Mouse (Mus musculus): ENCODE data around the gene Gucd1. TPM values are rescaled to one million over a fixed set of nuclear protein-coding genes. Genes with fewer than 3 reads are reported as not detected.
"Not testable (repeated sequence)": the region's sequence is repeated elsewhere in the genome, so short reads cannot be mapped to it uniquely, and the experiment has no call there.

The Gucd1 gene
- polyA plus RNA-seq, 1 experiment from 2014 or later = 26.8 TPM

GRCm38 (mm10) chr10:75486086-75486979 is 31.4 kb downstream of the Gucd1 start:
- ATAC-seq (ENCODE audit: insufficient number of reproducible peaks, low FRiP score) = peak; percentile 42; the same call in 1 of the 2 replicates
- no peaks in the 10 kb centered on the region for H3K27me3 ChIP-seq (replicated peaks)
- 49% methylated on average over 9 of the region's 9 CpGs for WGBS
- H3K36me3 ChIP-seq = no peaks in the 10 kb centered on the region
- no peak overlapping the region for H3K4me2 ChIP-seq
- no peak overlapping the region for H3K4me3 ChIP-seq
- no peaks in the 10 kb centered on the region for H3K9me3 ChIP-seq (replicated peaks)
- H3K4me1 ChIP-seq (replicated peaks) = 0 out of 2 replicates have a peak, but pooled peaks cover 9% of the 10 kb centered on the region
- no peak overlapping the region for H3K9ac ChIP-seq
- H3K27ac ChIP-seq (ENCODE audit: poor library complexity, severe bottlenecking) = no peak overlapping the region

DNA sequence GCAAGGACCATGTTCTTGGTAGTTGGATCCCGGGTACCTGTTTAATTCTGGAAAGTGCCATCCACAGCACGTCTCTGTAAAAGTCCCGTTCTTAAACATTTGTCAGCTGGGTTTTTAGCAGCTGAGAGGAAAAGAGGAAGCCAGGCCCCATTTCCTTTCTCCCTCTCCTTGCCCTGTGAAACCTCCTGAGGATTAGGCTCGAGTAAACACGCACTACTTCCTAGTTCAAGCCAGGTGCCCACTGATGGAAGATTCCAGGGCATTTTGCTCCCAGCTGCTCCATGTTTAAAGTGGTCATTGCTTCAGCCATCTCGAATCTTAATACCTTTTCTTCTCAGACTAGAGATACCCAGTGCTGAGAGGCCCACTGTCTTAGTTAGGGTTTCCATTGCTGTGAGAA is 33.0 kb downstream of the Gucd1 start:
- ATAC-seq (ENCODE audit: insufficient number of reproducible peaks, low FRiP score) = no peak
- H3K4me2 ChIP-seq = no peak overlapping the region
- no peak overlapping the region for H3K9ac ChIP-seq
- no peaks in the 10 kb centered on the region for H3K27me3 ChIP-seq (replicated peaks)
- H3K9me3 ChIP-seq (replicated peaks) = no peaks in the 10 kb centered on the region
- no peak overlapping the region for H3K4me3 ChIP-seq
- no peaks in the 10 kb centered on the region for H3K36me3 ChIP-seq
- H3K4me1 ChIP-seq (replicated peaks) = 0 out of 2 replicates have a peak, but pooled peaks cover 8% of the 10 kb centered on the region
- WGBS = 59% methylated on average over 6 of the region's 6 CpGs
- H3K27ac ChIP-seq (ENCODE audit: poor library complexity, severe bottlenecking) = no peak overlapping the region

- ATAC-seq (ENCODE audit: insufficient number of reproducible peaks, low FRiP score) = no peak
- WGBS = 83% methylated on average over 6 of the region's 6 CpGs
These were observed 33.7 kb downstream of the Gucd1 start for GRCm38 (mm10) chr10:75484066-75484465.

GRCm38 (mm10) chr10:75482919-75483483 is 34.8 kb downstream of the Gucd1 start:
- Histone ChIP-seq H3K4me1 (replicated peaks) (0 out of 2 replicates have a peak, but pooled peaks cover 2% of the 10 kb centered on the region), H3K27ac (ENCODE audit: poor library complexity, severe bottlenecking) (no peak overlapping the region), H3K9me3 (replicated peaks) (no peaks in the 10 kb centered on the region), H3K4me3 (no peak overlapping the region), H3K9ac (no peak overlapping the region), H3K4me2 (no peak overlapping the region), H3K36me3 (no peaks in the 10 kb centered on the region), H3K27me3 (replicated peaks) (no peaks in the 10 kb centered on the region)
- no peak for ATAC-seq (ENCODE audit: insufficient number of reproducible peaks, low FRiP score)
- 85% methylated on average over 11 of the region's 11 CpGs for WGBS

More at GRCm38 (mm10) chr10:75484066-75484465, 33.7 kb downstream of the Gucd1 start:
- no peak overlapping the region for H3K4me3 ChIP-seq
- H3K9ac ChIP-seq = no peak overlapping the region
- 0 out of 2 replicates have a peak, but pooled peaks cover 2% of the 10 kb centered on the region for H3K4me1 ChIP-seq (replicated peaks)
- H3K4me2 ChIP-seq = no peak overlapping the region
- no peaks in the 10 kb centered on the region for H3K27me3 ChIP-seq (replicated peaks)
- H3K9me3 ChIP-seq (replicated peaks) = no peaks in the 10 kb centered on the region
- H3K36me3 ChIP-seq = no peaks in the 10 kb centered on the region
- no peak overlapping the region for H3K27ac ChIP-seq (ENCODE audit: poor library complexity, severe bottlenecking)

- 80% methylated on average over 5 of the region's 5 CpGs for WGBS
- Histone ChIP-seq H3K9me3 (replicated peaks) (no peaks in the 10 kb centered on the region), H3K36me3 (no peaks in the 10 kb centered on the region), H3K4me2 (no peak overlapping the region), H3K27ac (ENCODE audit: poor library complexity, severe bottlenecking) (no peak overlapping the region), H3K4me1 (replicated peaks) (0 out of 2 replicates have a peak, but pooled peaks cover 2% of the 10 kb centered on the region), H3K27me3 (replicated peaks) (no peaks in the 10 kb centered on the region), H3K4me3 (no peak overlapping the region), H3K9ac (no peak overlapping the region)
- no peak for ATAC-seq (ENCODE audit: insufficient number of reproducible peaks, low FRiP score)
These were observed 35.5 kb downstream of the Gucd1 start for GRCm38 (mm10) chr10:75482271-75482670.

- Histone ChIP-seq H3K4me3 (no peak overlapping the region), H3K9me3 (replicated peaks) (no peaks in the 10 kb centered on the region), H3K36me3 (no peaks in the 10 kb centered on the region), H3K27ac (ENCODE audit: poor library complexity, severe bottlenecking) (no peak overlapping the region), H3K27me3 (replicated peaks) (no peaks in the 10 kb centered on the region), H3K4me2 (no peak overlapping the region), H3K4me1 (replicated peaks) (0 out of 2 replicates have a peak, but pooled peaks cover 2% of the 10 kb centered on the region), H3K9ac (no peak overlapping the region)
- WGBS = 48% methylated on average over 4 of the region's 4 CpGs
- ATAC-seq (ENCODE audit: insufficient number of reproducible peaks, low FRiP score) = no peak
These were observed 36.1 kb downstream of the Gucd1 start for GRCm38 (mm10) chr10:75481703-75482102.

- no peaks in the 10 kb centered on the region for H3K27me3 ChIP-seq (replicated peaks)
- H3K27ac ChIP-seq (ENCODE audit: poor library complexity, severe bottlenecking) = no peak overlapping the region
- H3K4me2 ChIP-seq = no peak overlapping the region
- H3K9me3 ChIP-seq (replicated peaks) = no peaks in the 10 kb centered on the region
- H3K9ac ChIP-seq = no peak overlapping the region
- H3K36me3 ChIP-seq = no peaks in the 10 kb centered on the region
- H3K4me3 ChIP-seq = no peak overlapping the region
- ATAC-seq (ENCODE audit: insufficient number of reproducible peaks, low FRiP score) = no peak
- 79% methylated on average over 2 of the region's 2 CpGs for WGBS
- 0 out of 2 replicates have a peak, but pooled peaks cover 4% of the 10 kb centered on the region for H3K4me1 ChIP-seq (replicated peaks)
These were observed 37.8 kb downstream of the Gucd1 start for GRCm38 (mm10) chr10:75479955-75480354.

GRCm38 (mm10) chr10:75477034-75477433 is 40.7 kb downstream of the Gucd1 start:
- Histone ChIP-seq H3K36me3 (no peaks in the 10 kb centered on the region), H3K27me3 (replicated peaks) (no peaks in the 10 kb centered on the region), H3K4me2 (no peak overlapping the region), H3K9ac (no peak overlapping the region), H3K4me3 (no peak overlapping the region), H3K27ac (ENCODE audit: poor library complexity, severe bottlenecking) (no peak overlapping the region), H3K9me3 (replicated peaks) (no peaks in the 10 kb centered on the region), H3K4me1 (replicated peaks) (peaks cover 8% of the 10 kb centered on the region; the same call in 1 of the 2 replicates)
- ATAC-seq (ENCODE audit: insufficient number of reproducible peaks, low FRiP score) = no peak
- WGBS = 79% methylated on average over 9 of the region's 9 CpGs

GRCm38 (mm10) chr10:75475139-75475850 is 42.5 kb downstream of the Gucd1 start:
- 36% methylated on average over 5 of the region's 6 CpGs for WGBS
- not testable (repeated sequence) for H3K27ac ChIP-seq (ENCODE audit: poor library complexity, severe bottlenecking); H3K4me3 ChIP-seq; H3K36me3 ChIP-seq; H3K9ac ChIP-seq; ATAC-seq (ENCODE audit: insufficient number of reproducible peaks, low FRiP score); H3K4me2 ChIP-seq; H3K27me3 ChIP-seq (replicated peaks); H3K4me1 ChIP-seq (replicated peaks); H3K9me3 ChIP-seq (replicated peaks)

- Histone ChIP-seq H3K4me2 (no peak overlapping the region), H3K4me3 (no peak overlapping the region), H3K36me3 (no peaks in the 10 kb centered on the region), H3K27me3 (replicated peaks) (no peaks in the 10 kb centered on the region), H3K4me1 (replicated peaks) (peaks cover 8% of the 10 kb centered on the region; the same call in 1 of the 2 replicates), H3K9ac (no peak overlapping the region), H3K9me3 (replicated peaks) (no peaks in the 10 kb centered on the region), H3K27ac (ENCODE audit: poor library complexity, severe bottlenecking) (no peak overlapping the region)
- 35% methylated on average over 5 of the region's 5 CpGs for WGBS
- ATAC-seq (ENCODE audit: insufficient number of reproducible peaks, low FRiP score) = no peak
These were observed 43.2 kb downstream of the Gucd1 start for GRCm38 (mm10) chr10:75474571-75474970.

- H3K4me3 ChIP-seq = no peak overlapping the region
- H3K27me3 ChIP-seq (replicated peaks) = no peaks in the 10 kb centered on the region
- ATAC-seq (ENCODE audit: insufficient number of reproducible peaks, low FRiP score) = no peak
- no peak overlapping the region for H3K27ac ChIP-seq (ENCODE audit: poor library complexity, severe bottlenecking)
- no peak overlapping the region for H3K9ac ChIP-seq
- no peaks in the 10 kb centered on the region for H3K9me3 ChIP-seq (replicated peaks)
- no peaks in the 10 kb centered on the region for H3K36me3 ChIP-seq
- H3K4me1 ChIP-seq (replicated peaks) = peaks cover 8% of the 10 kb centered on the region; the same call in 1 of the 2 replicates
- H3K4me2 ChIP-seq = no peak overlapping the region
- WGBS = 72% methylated on average over 8 of the region's 8 CpGs
These were observed 44.4 kb downstream of the Gucd1 start for GRCm38 (mm10) chr10:75473411-75473810.

Data from heart, embryonic 12.5 days (tissue).